Mouse (Mus musculus) neural tube, embryonic 11.5 days (tissue): ENCODE measurements around the gene Slc34a2. TPM values are rescaled to one million over a fixed set of nuclear protein-coding genes. Genes with fewer than 3 reads are reported as not detected.

Source experiments
- ATAC-seq: fragments of 200-750 bp; cut with Nextera tagmentation; 2 replicates; pipeline ENCODE4 v1.8.0; 2017; ENCODE audit warnings: moderate number of reproducible peaks, mild to moderate bottlenecking, moderate TSS enrichment, moderate library complexity; ENCODE audit not compliant: insufficient read depth, low FRiP score, low TSS enrichment
- DNase-seq: peaks from one replicate; pipeline ENCODE4 v3.0.0-alpha.2; 2015; ENCODE audit warnings: low spot score
- H3K27ac ChIP-seq: fragments of 300-500 bp; sonication (generic); 2 replicates; pipeline ENCODE4 v1.5.1; 2014; ENCODE audit warnings: low read depth, mild to moderate bottlenecking, low read length
- H3K27me3 ChIP-seq: fragments of 300-500 bp; sonication (generic); 2 replicates; pipeline ENCODE4 v1.6.1; 2014; ENCODE audit warnings: mild to moderate bottlenecking, low read length, mixed read lengths; ENCODE audit not compliant: control insufficient read depth, insufficient read depth
- H3K36me3 ChIP-seq: fragments of 300-500 bp; sonication (generic); 2 replicates; pipeline ENCODE4 v1.6.1; 2014; ENCODE audit warnings: mild to moderate bottlenecking, low read length, moderate library complexity, mixed read lengths; ENCODE audit not compliant: control insufficient read depth, insufficient read depth
- H3K4me1 ChIP-seq: fragments of 300-500 bp; sonication (generic); 2 replicates; pipeline ENCODE4 v1.6.1; 2014; ENCODE audit warnings: low read length, mixed read lengths; ENCODE audit not compliant: control insufficient read depth, insufficient read depth
- H3K4me2 ChIP-seq: fragments of 300-500 bp; sonication (generic); 2 replicates; pipeline ENCODE4 v1.6.1; 2014; ENCODE audit warnings: low read depth, mild to moderate bottlenecking, moderate library complexity
- H3K4me3 ChIP-seq: fragments of 300-500 bp; sonication (generic); 2 replicates; pipeline ENCODE4 v1.5.1; 2014; ENCODE audit warnings: low read depth, low read length
- H3K9ac ChIP-seq: fragments of 300-500 bp; sonication (generic); 2 replicates; pipeline ENCODE4 v1.6.1; 2014; ENCODE audit warnings: mild to moderate bottlenecking, low read length
- H3K9me3 ChIP-seq: fragments of 300-500 bp; sonication (generic); 2 replicates; pipeline ENCODE4 v1.6.1; 2016; ENCODE audit warnings: low read length; ENCODE audit not compliant: control insufficient read depth
- WGBS: fragments of 180-500 bp; shearing (Covaris S2); extraction: QIAGEN DNeasy Blood & Tissue Kit; methylation state at CpG from one replicate; pipeline ENCODE4 v1.1.7; 2014; 5-methylcytosine and 5-hydroxymethylcytosine counted together
- polyA plus RNA-seq: library from polyadenylated mRNA; unstranded; fragments of >200 nt; fragmentation: Nextera tagmentation; extraction: Ambion mirVana; gene quantifications from 2 replicates; pipeline ENCODE4 v1.2.1, GENCODE M21; 2014

The Slc34a2 gene
- polyA plus RNA-seq, 1 experiment from 2014 or later = not detected

- no peaks in the 10 kb centered on the region for H3K27me3 ChIP-seq
- H3K4me3 ChIP-seq = no peak overlapping the region
- no peaks in the 10 kb centered on the region for H3K9me3 ChIP-seq
- WGBS = 92% methylated on average over 6 of the region's 6 CpGs
- ATAC-seq = no peak
- no peaks in the 10 kb centered on the region for H3K36me3 ChIP-seq
- no peak overlapping the region for H3K4me2 ChIP-seq
- DNase-seq = no peak
- no peak overlapping the region for H3K9ac ChIP-seq
- no peaks in the 10 kb centered on the region for H3K4me1 ChIP-seq
- H3K27ac ChIP-seq = no peak overlapping the region
Observed at GRCm38 (mm10) chr5:52998097-52998760, 39.7 kb upstream of the Slc34a2 start.

- DNase-seq (no peak), ATAC-seq (no peak)
- Histone ChIP-seq H3K9me3 (no peaks in the 10 kb centered on the region), H3K4me2 (no peak overlapping the region), H3K4me3 (no peak overlapping the region), H3K9ac (no peak overlapping the region), H3K27me3 (no peaks in the 10 kb centered on the region), H3K36me3 (no peaks in the 10 kb centered on the region), H3K27ac (no peak overlapping the region), H3K4me1 (no peaks in the 10 kb centered on the region)
- WGBS = 69% methylated on average over 5 of the region's 5 CpGs
Observed at GRCm38 (mm10) chr5:53000169-53000872, 37.6 kb upstream of the Slc34a2 start.

GRCm38 (mm10) chr5:53002599-53003203, 35.2 kb upstream of the Slc34a2 start:
- no peak overlapping the region for H3K4me2 ChIP-seq
- H3K27ac ChIP-seq = no peak overlapping the region
- no peaks in the 10 kb centered on the region for H3K9me3 ChIP-seq
- 85% methylated on average over 8 of the region's 8 CpGs for WGBS
- no peaks in the 10 kb centered on the region for H3K27me3 ChIP-seq
- H3K4me1 ChIP-seq = no peaks in the 10 kb centered on the region
- DNase-seq (no peak), ATAC-seq (no peak)
- H3K4me3 ChIP-seq = no peak overlapping the region
- no peaks in the 10 kb centered on the region for H3K36me3 ChIP-seq
- no peak overlapping the region for H3K9ac ChIP-seq

- no peak for DNase-seq
- H3K36me3 ChIP-seq = no peaks in the 10 kb centered on the region
- no peak overlapping the region for H3K27ac ChIP-seq
- WGBS = 88% methylated on average over 4 of the region's 4 CpGs
- no peaks in the 10 kb centered on the region for H3K4me1 ChIP-seq
- no peaks in the 10 kb centered on the region for H3K9me3 ChIP-seq
- H3K4me3 ChIP-seq = no peak overlapping the region
- no peak overlapping the region for H3K4me2 ChIP-seq
- ATAC-seq = no peak
- no peak overlapping the region for H3K9ac ChIP-seq
- no peaks in the 10 kb centered on the region for H3K27me3 ChIP-seq
Observed at GRCm38 (mm10) chr5:53003495-53003894, 34.4 kb upstream of the Slc34a2 start.

GRCm38 (mm10) chr5:53003981-53004380, 33.9 kb upstream of the Slc34a2 start:
- no peaks in the 10 kb centered on the region for H3K36me3 ChIP-seq
- ATAC-seq (no peak), DNase-seq (no peak)
- no peaks in the 10 kb centered on the region for H3K27me3 ChIP-seq
- H3K9ac ChIP-seq = no peak overlapping the region
- no peaks in the 10 kb centered on the region for H3K4me1 ChIP-seq
- H3K9me3 ChIP-seq = no peaks in the 10 kb centered on the region
- no peak overlapping the region for H3K27ac ChIP-seq
- WGBS = 91% methylated on average over 3 of the region's 3 CpGs
- H3K4me2 ChIP-seq = no peak overlapping the region
- H3K4me3 ChIP-seq = no peak overlapping the region

- Histone ChIP-seq H3K4me1 (no peaks in the 10 kb centered on the region), H3K27me3 (no peaks in the 10 kb centered on the region), H3K4me2 (no peak overlapping the region), H3K36me3 (no peaks in the 10 kb centered on the region), H3K9ac (no peak overlapping the region), H3K4me3 (no peak overlapping the region), H3K27ac (no peak overlapping the region), H3K9me3 (no peaks in the 10 kb centered on the region)
- 86% methylated on average over 8 of the region's 8 CpGs for WGBS
- DNase-seq (no peak), ATAC-seq (no peak)
Observed at GRCm38 (mm10) chr5:53009027-53009769, 28.7 kb upstream of the Slc34a2 start.

- no peak overlapping the region for H3K9ac ChIP-seq
- ATAC-seq (no peak), DNase-seq (no peak)
- H3K36me3 ChIP-seq = no peaks in the 10 kb centered on the region
- no peak overlapping the region for H3K4me3 ChIP-seq
- 93% methylated on average over 4 of the region's 4 CpGs for WGBS
- no peaks in the 10 kb centered on the region for H3K27me3 ChIP-seq
- no peaks in the 10 kb centered on the region for H3K9me3 ChIP-seq
- no peaks in the 10 kb centered on the region for H3K4me1 ChIP-seq
- no peak overlapping the region for H3K4me2 ChIP-seq
- no peak overlapping the region for H3K27ac ChIP-seq
Observed at GRCm38 (mm10) chr5:53009770-53010133, 28.1 kb upstream of the Slc34a2 start.

GRCm38 (mm10) chr5:53011327-53011726, 26.6 kb upstream of the Slc34a2 start:
- no peaks in the 10 kb centered on the region for H3K27me3 ChIP-seq
- no peaks in the 10 kb centered on the region for H3K4me1 ChIP-seq
- H3K27ac ChIP-seq = no peak overlapping the region
- no peak for DNase-seq
- no peak overlapping the region for H3K9ac ChIP-seq
- WGBS = 71% methylated on average over 3 of the region's 3 CpGs
- no peak overlapping the region for H3K4me3 ChIP-seq
- no peak for ATAC-seq
- no peaks in the 10 kb centered on the region for H3K36me3 ChIP-seq
- no peak overlapping the region for H3K4me2 ChIP-seq
- H3K9me3 ChIP-seq = no peaks in the 10 kb centered on the region
